Mouse (Mus musculus): ENCODE data around the gene Tenm1. TPM values are rescaled to one million over a fixed set of nuclear protein-coding genes. Genes with fewer than 3 reads are reported as not detected.

Gene Tenm1
- polyA plus RNA-seq (2015; fragmentation: Illumina TruSeq; extraction: RNeasy Lipid Tissue Mini Kit (QIAGEN cat#74804); ENCODE audit: insufficient read depth, low read depth, low replicate concordance), result not detected

GRCm38 (mm10) chrX:43428855-43429263 lies at the start of gene Tenm1:
Tenm1 (minus strand) TSS chrX:43429126.

GRCm38 (mm10) chrX:42502291-42503043 lies 926.5 kb downstream of the Tenm1 start, which contains the start of gene Sh2d1a:
Sh2d1a (plus strand) TSS chrX:42502453.

DNA sequence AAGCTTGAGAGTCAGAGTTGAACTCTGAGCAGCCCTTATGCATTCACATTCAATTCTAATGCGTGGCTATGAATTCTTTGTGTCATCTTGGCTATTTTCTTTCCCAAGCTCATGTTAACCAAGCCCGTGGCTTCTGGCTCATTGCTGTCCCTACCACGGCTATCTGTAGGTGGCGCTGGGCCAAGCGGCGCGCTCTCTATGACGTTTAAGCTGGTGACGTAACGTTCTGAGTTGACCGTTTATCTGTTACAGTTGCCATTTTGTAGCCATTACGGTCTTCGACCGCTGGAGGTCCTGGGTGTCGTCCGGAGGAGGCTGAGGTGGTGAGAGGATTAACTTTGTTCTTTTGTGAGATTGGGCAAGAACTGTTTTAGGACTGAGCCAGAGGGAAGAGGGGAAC lies 939.5 kb downstream of the Tenm1 start, which contains the start of gene Tex13c2:
Gene Tex13c2, plus strand, starts transcription at position 246 of the 400 bp plus-strand sequence.

Other genes starting within 250 kb of the Tenm1 start
- not detected for gene Tex13c1, start 162.0 kb upstream of the Tenm1 start, polyA plus RNA-seq (2015; fragmentation: Illumina TruSeq; extraction: RNeasy Lipid Tissue Mini Kit (QIAGEN cat#74804); ENCODE audit: insufficient read depth, low read depth, low replicate concordance)

All from pancreas, adult 10 weeks (tissue).